Mouse (Mus musculus) T-cell, adult 2 months (primary cell): ENCODE data around the gene Cbfa2t3.

Experiments used
- DNase-seq: peaks from one replicate; pipeline ENCODE4 v3.0.0; 2022; ENCODE audit warnings: low spot score

The Cbfa2t3 gene

DNA sequence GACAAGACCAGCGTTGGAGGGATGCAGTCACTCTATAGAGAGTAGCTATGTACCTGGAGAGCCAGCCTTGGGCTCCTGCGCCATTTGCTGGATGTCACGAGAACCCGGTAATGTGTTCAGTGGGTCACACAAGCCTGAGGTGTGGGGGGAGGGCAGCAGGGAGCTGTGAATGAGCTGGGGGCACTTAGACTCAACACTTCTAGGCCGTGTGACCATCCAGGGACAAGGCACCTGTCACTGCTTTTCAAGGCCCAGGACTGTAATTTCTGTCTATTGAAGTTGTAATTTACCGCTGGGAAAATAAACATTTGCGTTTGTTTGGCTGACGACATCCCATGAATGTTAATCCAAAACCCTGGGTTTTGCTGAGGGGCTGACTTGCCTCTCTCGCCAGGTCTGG, 12.0 kb downstream of the Cbfa2t3 start:
- no peak for DNase-seq

GRCm38 (mm10) chr8:122685097-122685861, 13.6 kb downstream of the Cbfa2t3 start:
- no peak for DNase-seq

- no peak for DNase-seq
These were observed 16.1 kb downstream of the Cbfa2t3 start for GRCm38 (mm10) chr8:122682820-122683219.

DNA sequence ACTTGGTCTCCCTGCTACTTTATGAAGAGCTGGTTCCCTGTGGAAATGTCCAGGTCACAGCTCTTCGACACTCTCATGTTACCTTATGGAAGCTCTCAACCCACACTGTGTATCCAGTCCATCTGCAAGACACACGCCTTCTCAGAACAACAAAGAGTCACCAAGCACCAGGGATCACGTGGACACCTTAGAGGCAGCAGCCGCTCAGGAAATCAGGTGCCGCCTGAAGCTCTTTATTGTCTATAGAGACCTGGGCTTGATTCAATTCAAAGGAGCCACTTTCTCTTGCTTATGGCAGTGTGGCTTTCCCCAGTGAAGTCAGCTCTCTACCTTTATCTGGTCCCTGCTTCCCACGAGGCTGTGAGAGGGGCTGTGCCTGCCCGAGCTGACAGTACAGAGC, 18.7 kb downstream of the Cbfa2t3 start:
- DNase-seq, result peak; percentile 27

DNA sequence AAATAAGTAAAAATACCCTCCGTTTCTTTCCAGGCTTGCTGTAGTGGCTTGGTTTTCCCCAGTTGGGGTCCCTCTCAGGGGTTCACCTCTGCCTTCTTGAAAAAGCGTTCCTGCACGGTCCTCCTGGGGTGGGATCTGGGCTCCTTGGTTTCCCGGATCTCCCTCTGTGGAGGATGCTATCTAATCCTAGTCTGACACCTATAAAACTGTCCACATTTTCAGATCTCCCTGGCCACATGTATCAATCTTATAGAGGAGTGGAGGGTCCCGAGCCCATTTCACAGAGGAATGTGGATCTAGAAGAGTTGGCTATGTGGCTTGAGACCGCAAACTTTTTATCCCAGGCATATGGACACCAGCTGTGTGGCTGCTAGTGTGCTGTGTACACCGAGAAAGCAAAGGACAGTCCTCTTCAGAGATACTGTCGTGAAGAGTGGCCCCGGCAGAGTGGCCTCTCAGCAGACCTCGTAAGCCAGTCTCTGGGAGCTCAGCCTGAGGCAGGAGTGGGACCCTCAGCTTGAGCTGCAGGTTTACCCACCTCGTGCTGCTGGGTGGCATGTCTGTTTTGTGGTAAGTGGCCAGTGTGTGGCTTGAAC, 19.5 kb downstream of the Cbfa2t3 start:
- no peak for DNase-seq

GRCm38 (mm10) chr8:122678896-122679210, 20.1 kb downstream of the Cbfa2t3 start:
- DNase-seq, result no peak

DNA sequence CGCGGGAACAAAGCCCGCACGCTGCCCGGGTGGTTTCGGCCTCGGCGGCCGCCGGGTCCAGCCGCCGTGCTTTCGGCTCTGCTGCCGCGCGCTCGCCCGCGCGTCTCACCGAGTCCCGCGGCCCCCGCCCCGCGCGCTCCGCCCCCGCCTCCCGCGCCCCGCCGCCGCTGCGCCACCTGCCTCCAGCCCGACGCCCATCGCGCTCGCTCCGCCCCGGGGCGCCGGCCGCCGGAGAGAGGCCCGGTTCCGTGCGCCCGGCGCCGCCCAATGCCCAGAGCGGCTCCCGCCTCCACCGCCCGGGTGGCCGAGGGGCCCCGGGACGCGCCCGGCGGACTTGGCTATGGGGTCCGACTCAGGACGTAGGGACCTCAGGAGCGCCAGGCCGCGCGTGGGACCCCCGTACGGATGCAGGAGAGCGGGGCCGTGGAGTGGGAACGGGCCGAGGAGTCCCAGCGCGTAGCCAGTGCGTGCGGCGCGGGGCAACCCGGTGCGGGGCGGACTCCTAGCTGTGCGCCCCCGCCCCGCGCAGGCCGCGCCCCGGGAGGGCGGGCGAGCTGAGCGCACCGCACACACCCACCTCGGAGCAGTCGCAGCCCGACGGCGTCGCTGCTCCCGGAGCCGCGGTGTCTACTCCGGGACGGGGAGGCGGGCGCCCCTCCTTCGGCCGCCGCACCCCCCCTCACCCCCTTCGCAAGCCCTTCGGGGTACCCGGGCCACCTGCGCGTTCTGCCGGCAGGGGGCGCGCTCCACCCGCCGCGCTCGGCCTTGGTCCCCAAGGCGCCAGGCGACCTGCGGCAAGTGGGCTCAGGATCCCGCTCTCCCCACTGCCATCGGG, 20.6 kb downstream of the Cbfa2t3 start:
- peak; percentile 71 for DNase-seq

- DNase-seq, result no peak
These were observed 21.4 kb downstream of the Cbfa2t3 start for GRCm38 (mm10) chr8:122677481-122678021.

DNA sequence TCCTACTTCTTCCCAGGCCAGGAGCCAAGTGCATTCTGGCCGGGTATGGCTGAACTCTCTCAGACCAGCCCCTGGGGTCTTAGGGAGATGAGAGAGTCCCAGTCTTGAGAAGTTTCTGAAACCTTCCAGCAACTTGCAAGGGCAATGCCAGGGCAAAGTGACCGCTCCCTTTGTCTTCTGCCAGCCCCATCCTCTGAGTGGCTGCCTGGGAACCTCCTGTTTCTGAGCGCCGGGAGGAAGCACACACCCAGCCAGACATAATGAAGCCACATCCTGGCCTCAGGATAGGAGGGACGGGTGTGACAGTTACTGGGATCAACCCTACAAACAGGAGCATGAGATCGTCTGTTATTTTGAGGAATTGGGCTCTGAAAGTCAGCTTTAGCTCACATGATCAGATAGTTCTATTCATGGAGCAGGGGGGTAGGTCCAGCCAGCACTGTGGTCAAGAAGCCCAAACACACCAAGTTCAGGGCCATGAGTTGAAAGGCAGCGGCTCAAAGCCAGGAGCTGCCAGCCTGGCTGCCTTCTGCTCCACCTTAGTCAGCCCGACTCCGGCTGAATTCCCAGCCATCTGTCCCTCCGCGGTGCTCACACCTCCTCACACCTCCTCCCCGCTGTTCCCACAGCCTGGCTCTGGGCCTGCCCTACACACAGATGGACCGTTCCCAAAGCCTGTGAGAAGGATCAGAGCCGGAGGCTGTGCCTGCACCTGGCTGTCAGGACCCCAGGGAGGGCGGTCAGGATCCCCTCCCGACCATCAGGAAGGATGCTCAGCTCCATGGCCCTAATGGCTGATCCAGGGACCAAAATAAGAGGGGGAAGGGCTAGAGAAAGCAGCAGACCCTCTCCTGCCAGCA, 22.1 kb downstream of the Cbfa2t3 start:
- DNase-seq, result no peak

- DNase-seq, result no peak
These were observed 23.1 kb downstream of the Cbfa2t3 start for GRCm38 (mm10) chr8:122675596-122676420.

GRCm38 (mm10) chr8:122674999-122675398, 23.9 kb downstream of the Cbfa2t3 start:
- no peak for DNase-seq

DNA sequence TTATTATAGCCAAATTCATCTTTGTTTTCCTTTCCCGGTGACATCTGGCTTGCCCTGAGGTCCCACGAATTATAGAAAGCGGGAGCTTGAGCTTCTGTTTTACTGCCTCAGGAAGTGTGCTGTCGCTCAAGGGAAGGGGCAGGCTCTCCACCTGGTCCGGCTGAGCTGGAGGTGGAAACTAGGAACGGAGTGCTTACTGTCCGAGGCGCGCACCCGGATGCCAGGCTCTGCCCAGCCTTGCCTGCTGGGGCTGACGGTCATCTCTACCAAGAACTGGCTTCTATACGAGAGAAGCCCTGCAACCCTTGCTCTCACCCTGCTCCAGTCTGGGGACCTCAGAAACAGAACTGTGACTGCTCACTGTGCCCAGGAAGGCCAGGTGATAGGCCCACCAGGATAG, 24.9 kb downstream of the Cbfa2t3 start:
- DNase-seq, result no peak

- DNase-seq, result no peak
These were observed 27.0 kb downstream of the Cbfa2t3 start for GRCm38 (mm10) chr8:122671894-122672293.

- DNase-seq, result no peak
These were observed 28.2 kb downstream of the Cbfa2t3 start for GRCm38 (mm10) chr8:122670718-122671117.

GRCm38 (mm10) chr8:122670001-122670400, 28.9 kb downstream of the Cbfa2t3 start:
- no peak for DNase-seq

DNA sequence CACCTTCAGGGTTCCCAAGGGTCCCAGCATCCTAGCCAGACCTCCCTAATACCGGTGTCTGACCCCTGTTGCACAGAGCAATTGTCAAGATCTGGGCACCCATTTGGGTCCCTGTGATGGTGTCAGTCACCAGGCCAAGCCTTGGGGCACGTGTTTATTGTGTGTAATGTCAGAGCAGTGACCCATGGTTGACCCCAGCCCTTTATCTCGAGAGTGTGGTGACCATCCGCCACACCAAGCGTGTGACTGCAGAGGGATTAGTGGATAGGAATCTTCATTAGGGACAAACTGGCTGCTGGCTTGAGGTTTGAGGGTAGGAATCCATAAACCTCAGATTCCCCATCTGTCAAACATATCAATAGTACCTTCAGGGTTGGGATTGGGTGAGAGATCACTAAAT, 29.5 kb downstream of the Cbfa2t3 start:
- no peak for DNase-seq

GRCm38 (mm10) chr8:122667854-122668253, 31.1 kb downstream of the Cbfa2t3 start:
- no peak for DNase-seq

GRCm38 (mm10) chr8:122666827-122667226, 32.1 kb downstream of the Cbfa2t3 start:
- peak; percentile 36 for DNase-seq

- no peak for DNase-seq
These were observed 32.6 kb downstream of the Cbfa2t3 start for GRCm38 (mm10) chr8:122666338-122666764.

DNA sequence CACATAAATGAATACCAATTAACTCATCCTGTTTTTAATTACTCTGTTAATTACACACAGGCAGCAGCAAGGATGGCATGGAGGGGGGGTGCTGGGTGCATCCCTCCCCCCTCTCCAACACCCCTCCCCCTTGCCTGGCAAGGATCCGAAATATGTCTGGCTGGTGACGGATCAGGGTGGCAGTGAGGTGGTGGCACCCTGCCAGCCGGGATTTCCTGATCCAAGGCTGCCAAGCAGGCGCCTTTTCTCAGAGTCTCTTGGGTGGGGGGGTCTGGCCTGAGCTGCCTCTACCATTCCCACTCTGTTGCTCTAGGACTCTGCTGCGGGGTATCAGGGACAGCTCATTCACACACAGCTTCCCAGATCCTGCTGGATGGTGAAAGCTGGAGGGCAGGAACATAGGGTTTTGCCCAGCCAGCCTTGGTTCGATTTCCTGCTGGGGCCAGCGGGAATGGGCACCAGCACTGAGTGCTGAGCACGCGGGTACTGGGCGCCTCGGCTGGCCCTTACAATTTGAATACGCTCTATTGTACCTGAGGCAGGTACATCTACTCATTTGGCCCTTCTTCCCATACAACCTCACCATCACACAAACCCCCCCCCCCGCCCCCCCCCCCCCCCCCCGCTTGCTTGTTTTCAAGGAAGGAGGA, 33.1 kb downstream of the Cbfa2t3 start:
- DNase-seq, result no peak
